Mouse (Mus musculus) forebrain, embryonic 16.5 days (tissue): ENCODE measurements around the gene Csrp3. TPM values are rescaled to one million over a fixed set of nuclear protein-coding genes. Genes with fewer than 3 reads are reported as not detected.

Source experiments
- ATAC-seq: fragments of 200-750 bp; cut with Nextera tagmentation; 2 replicates; pipeline ENCODE4 v1.8.0; 2017; ENCODE audit warnings: mild to moderate bottlenecking, moderate library complexity
- H3K27ac ChIP-seq: fragments of 300-500 bp; sonication (generic); 2 replicates; pipeline ENCODE4 v1.5.1; 2014; ENCODE audit warnings: low read length, control low read depth
- H3K27me3 ChIP-seq: fragments of 300-500 bp; sonication (generic); replicated peaks from 2 replicates; pipeline ENCODE4 v1.6.1; 2014; ENCODE audit warnings: low read length; ENCODE audit not compliant: control insufficient read depth, insufficient read depth
- H3K36me3 ChIP-seq: fragments of 300-500 bp; sonication (generic); 2 replicates; pipeline ENCODE4 v1.6.1; 2014; ENCODE audit not compliant: control insufficient read depth, insufficient read depth
- H3K4me1 ChIP-seq: fragments of 300-500 bp; sonication (generic); replicated peaks from 2 replicates; pipeline ENCODE4 v1.6.1; 2014; ENCODE audit warnings: low read length; ENCODE audit not compliant: control insufficient read depth, insufficient read depth
- H3K4me2 ChIP-seq: fragments of 300-500 bp; sonication (generic); 2 replicates; pipeline ENCODE4 v1.6.1; 2014; ENCODE audit warnings: mild to moderate bottlenecking, low read length, control low read depth
- H3K4me3 ChIP-seq: fragments of 300-500 bp; sonication (generic); replicated peaks from 2 replicates; pipeline ENCODE4 v1.5.1; 2014; ENCODE audit warnings: mild to moderate bottlenecking, low read length, control low read depth
- H3K9ac ChIP-seq: fragments of 300-500 bp; sonication (generic); replicated peaks from 2 replicates; pipeline ENCODE4 v1.6.1; 2014; ENCODE audit warnings: low read depth, low read length, control low read depth
- H3K9me3 ChIP-seq: fragments of 300-500 bp; sonication (generic); 2 replicates; pipeline ENCODE4 v1.6.1; 2016; ENCODE audit warnings: low read length; ENCODE audit not compliant: control insufficient read depth
- WGBS: fragments of 180-500 bp; shearing (Covaris S2); extraction: QIAGEN DNeasy Blood & Tissue Kit; methylation state at CpG from one replicate; pipeline ENCODE4 v1.1.7; 2014; 5-methylcytosine and 5-hydroxymethylcytosine counted together
- polyA plus RNA-seq: library from polyadenylated mRNA; unstranded; fragments of >200 nt; fragmentation: Nextera tagmentation; extraction: Ambion mirVana; gene quantifications from 2 replicates; pipeline ENCODE4 v1.2.1, GENCODE M21; 2015

Csrp3 gene
- polyA plus RNA-seq, 1 experiment from 2014 or later = not detected

GRCm38 (mm10) chr7:48824671-48825070 is 23.2 kb downstream of the Csrp3 start:
- H3K27me3 ChIP-seq = no peaks in the 10 kb centered on the region
- H3K9ac ChIP-seq = no peak overlapping the region
- no peaks in the 10 kb centered on the region for H3K9me3 ChIP-seq
- no peaks in the 10 kb centered on the region for H3K4me1 ChIP-seq
- H3K4me2 ChIP-seq = no peak overlapping the region
- H3K4me3 ChIP-seq = no peak overlapping the region
- H3K36me3 ChIP-seq = peaks cover 48% of the 10 kb centered on the region
- ATAC-seq = no peak
- 93% methylated on average over 1 of the region's 1 CpGs for WGBS
- no peak overlapping the region for H3K27ac ChIP-seq

GRCm38 (mm10) chr7:48823621-48824020 is 24.2 kb downstream of the Csrp3 start:
- H3K27me3 ChIP-seq = no peaks in the 10 kb centered on the region
- H3K9me3 ChIP-seq = no peaks in the 10 kb centered on the region
- 96% methylated on average over 3 of the region's 3 CpGs for WGBS
- H3K4me1 ChIP-seq = no peaks in the 10 kb centered on the region
- H3K36me3 ChIP-seq = peaks cover 57% of the 10 kb centered on the region
- no peak overlapping the region for H3K27ac ChIP-seq
- ATAC-seq = no peak
- H3K9ac ChIP-seq = no peak overlapping the region
- no peak overlapping the region for H3K4me3 ChIP-seq
- no peak overlapping the region for H3K4me2 ChIP-seq

GRCm38 (mm10) chr7:48821654-48822053 is 26.2 kb downstream of the Csrp3 start:
- 67% methylated on average over 5 of the region's 5 CpGs for WGBS
- Histone ChIP-seq H3K9me3 (no peaks in the 10 kb centered on the region), H3K36me3 (peaks cover 60% of the 10 kb centered on the region), H3K27ac (no peak overlapping the region), H3K9ac (no peak overlapping the region), H3K4me2 (no peak overlapping the region), H3K4me3 (no peak overlapping the region), H3K27me3 (no peaks in the 10 kb centered on the region), H3K4me1 (no peaks in the 10 kb centered on the region)
- no peak for ATAC-seq

- H3K4me3 ChIP-seq = no peak overlapping the region
- ATAC-seq = no peak
- no peak overlapping the region for H3K4me2 ChIP-seq
- no peaks in the 10 kb centered on the region for H3K9me3 ChIP-seq
- WGBS = 89% methylated on average over 1 of the region's 1 CpGs
- H3K36me3 ChIP-seq = peaks cover 21% of the 10 kb centered on the region
- H3K9ac ChIP-seq = no peak overlapping the region
- no peak overlapping the region for H3K27ac ChIP-seq
- no peaks in the 10 kb centered on the region for H3K27me3 ChIP-seq
- H3K4me1 ChIP-seq = no peaks in the 10 kb centered on the region
Measured at GRCm38 (mm10) chr7:48813594-48813993, 34.2 kb downstream of the Csrp3 start.

GRCm38 (mm10) chr7:48812358-48812757 is 35.5 kb downstream of the Csrp3 start:
- Histone ChIP-seq H3K4me1 (no peaks in the 10 kb centered on the region), H3K4me3 (no peak overlapping the region), H3K9me3 (no peaks in the 10 kb centered on the region), H3K27me3 (no peaks in the 10 kb centered on the region), H3K9ac (no peak overlapping the region), H3K4me2 (no peak overlapping the region), H3K36me3 (peaks cover 18% of the 10 kb centered on the region), H3K27ac (no peak overlapping the region)
- no peak for ATAC-seq

- 100% methylated on average over 1 of the region's 1 CpGs for WGBS
- no peak overlapping the region for H3K4me3 ChIP-seq
- no peaks in the 10 kb centered on the region for H3K27me3 ChIP-seq
- H3K36me3 ChIP-seq = peaks cover 17% of the 10 kb centered on the region
- ATAC-seq = no peak
- no peaks in the 10 kb centered on the region for H3K4me1 ChIP-seq
- no peak overlapping the region for H3K9ac ChIP-seq
- no peaks in the 10 kb centered on the region for H3K9me3 ChIP-seq
- H3K4me2 ChIP-seq = no peak overlapping the region
- H3K27ac ChIP-seq = no peak overlapping the region
Measured at GRCm38 (mm10) chr7:48810652-48811051, 37.2 kb downstream of the Csrp3 start.

- Histone ChIP-seq H3K4me3 (no peak overlapping the region), H3K9me3 (no peaks in the 10 kb centered on the region), H3K4me2 (no peak overlapping the region), H3K4me1 (0 out of 2 replicates have a peak, but pooled peaks cover 4% of the 10 kb centered on the region), H3K27me3 (no peaks in the 10 kb centered on the region), H3K36me3 (peaks cover 20% of the 10 kb centered on the region), H3K27ac (no peak overlapping the region), H3K9ac (no peak overlapping the region)
- no peak for ATAC-seq
- 89% methylated on average over 4 of the region's 4 CpGs for WGBS
Measured at GRCm38 (mm10) chr7:48806587-48806986, 41.2 kb downstream of the Csrp3 start.

GRCm38 (mm10) chr7:48803381-48803780 is 44.5 kb downstream of the Csrp3 start:
- 0 out of 2 replicates have a peak, but pooled peaks cover 4% of the 10 kb centered on the region for H3K4me1 ChIP-seq
- no peak overlapping the region for H3K4me2 ChIP-seq
- no peaks in the 10 kb centered on the region for H3K27me3 ChIP-seq
- peak; percentile 93 for ATAC-seq
- WGBS = 39% methylated on average over 7 of the region's 7 CpGs
- no peaks in the 10 kb centered on the region for H3K9me3 ChIP-seq
- no peak overlapping the region for H3K27ac ChIP-seq
- no peak overlapping the region for H3K9ac ChIP-seq
- no peak overlapping the region for H3K4me3 ChIP-seq
- peaks cover 22% of the 10 kb centered on the region for H3K36me3 ChIP-seq

- H3K4me3 ChIP-seq = no peak overlapping the region
- no peaks in the 10 kb centered on the region for H3K27me3 ChIP-seq
- ATAC-seq = no peak
- no peak overlapping the region for H3K27ac ChIP-seq
- H3K9ac ChIP-seq = no peak overlapping the region
- H3K4me1 ChIP-seq = peaks cover 9% of the 10 kb centered on the region
- no peaks in the 10 kb centered on the region for H3K9me3 ChIP-seq
- peaks cover 3% of the 10 kb centered on the region; the same call in 1 of the 2 replicates for H3K36me3 ChIP-seq
- WGBS = 80% methylated on average over 3 of the region's 3 CpGs
- H3K4me2 ChIP-seq = no peak overlapping the region
Measured at GRCm38 (mm10) chr7:48795130-48795529, 52.7 kb downstream of the Csrp3 start.

GRCm38 (mm10) chr7:48791412-48791811 is 56.4 kb downstream of the Csrp3 start:
- Histone ChIP-seq H3K4me3 (no peak overlapping the region), H3K4me2 (no peak overlapping the region), H3K27me3 (no peaks in the 10 kb centered on the region), H3K9ac (no peak overlapping the region), H3K27ac (no peak overlapping the region), H3K36me3 (no peaks in the 10 kb centered on the region), H3K4me1 (peaks cover 16% of the 10 kb centered on the region), H3K9me3 (no peaks in the 10 kb centered on the region)
- 81% methylated on average over 3 of the region's 3 CpGs for WGBS
- no peak for ATAC-seq
